Mouse (Mus musculus) hindbrain, embryonic 12.5 days (tissue): Measurements from ENCODE around the gene Bahcc1. TPM values are rescaled to one million over a fixed set of nuclear protein-coding genes. Genes with fewer than 3 reads are reported as not detected.
A peak's percentile ranks its signal among the peaks of the same experiment; 100 is the strongest.

Experiments
- ATAC-seq: fragments of 200-750 bp; cut with Nextera tagmentation; 2 replicates; pipeline ENCODE4 v1.8.0; 2017; ENCODE audit warnings: moderate TSS enrichment; ENCODE audit not compliant: low FRiP score
- H3K27ac ChIP-seq: fragments of 300-500 bp; sonication (generic); 2 replicates; pipeline ENCODE4 v1.5.1; 2016; ENCODE audit warnings: mild to moderate bottlenecking
- H3K27me3 ChIP-seq: fragments of 300-500 bp; sonication (generic); 2 replicates; pipeline ENCODE4 v1.6.1; 2016; ENCODE audit warnings: mild to moderate bottlenecking
- H3K36me3 ChIP-seq: fragments of 300-500 bp; sonication (generic); 2 replicates; pipeline ENCODE4 v1.6.1; 2016; ENCODE audit warnings: mild to moderate bottlenecking
- H3K4me1 ChIP-seq: fragments of 300-500 bp; sonication (generic); 2 replicates; pipeline ENCODE4 v1.6.1; 2016
- H3K4me2 ChIP-seq: fragments of 300-500 bp; sonication (generic); replicated peaks from 2 replicates; pipeline ENCODE4 v1.6.1; 2016; ENCODE audit warnings: mild to moderate bottlenecking
- H3K4me3 ChIP-seq: fragments of 300-500 bp; sonication (generic); 2 replicates; pipeline ENCODE4 v1.5.1; 2016; ENCODE audit warnings: mild to moderate bottlenecking
- H3K9ac ChIP-seq: fragments of 300-500 bp; sonication (generic); 2 replicates; pipeline ENCODE4 v1.6.1; 2016; ENCODE audit warnings: mild to moderate bottlenecking, moderate library complexity
- H3K9me3 ChIP-seq: fragments of 300-500 bp; sonication (generic); replicated peaks from 2 replicates; pipeline ENCODE4 v1.6.1; 2016; ENCODE audit warnings: mild to moderate bottlenecking
- WGBS: fragments of 180-500 bp; shearing (Covaris S2); methylation state at CpG from one replicate; pipeline ENCODE4 v1.1.7; 2016; 5-methylcytosine and 5-hydroxymethylcytosine counted together
- polyA plus RNA-seq: library from polyadenylated mRNA; unstranded; fragments of >200 nt; fragmentation: Nextera tagmentation; extraction: Ambion mirVana; gene quantifications from 2 replicates; pipeline ENCODE4 v1.2.1, GENCODE M21; 2016

Gene Bahcc1
- polyA plus RNA-seq, 1 experiment from 2014 or later = 23.8 TPM

DNA sequence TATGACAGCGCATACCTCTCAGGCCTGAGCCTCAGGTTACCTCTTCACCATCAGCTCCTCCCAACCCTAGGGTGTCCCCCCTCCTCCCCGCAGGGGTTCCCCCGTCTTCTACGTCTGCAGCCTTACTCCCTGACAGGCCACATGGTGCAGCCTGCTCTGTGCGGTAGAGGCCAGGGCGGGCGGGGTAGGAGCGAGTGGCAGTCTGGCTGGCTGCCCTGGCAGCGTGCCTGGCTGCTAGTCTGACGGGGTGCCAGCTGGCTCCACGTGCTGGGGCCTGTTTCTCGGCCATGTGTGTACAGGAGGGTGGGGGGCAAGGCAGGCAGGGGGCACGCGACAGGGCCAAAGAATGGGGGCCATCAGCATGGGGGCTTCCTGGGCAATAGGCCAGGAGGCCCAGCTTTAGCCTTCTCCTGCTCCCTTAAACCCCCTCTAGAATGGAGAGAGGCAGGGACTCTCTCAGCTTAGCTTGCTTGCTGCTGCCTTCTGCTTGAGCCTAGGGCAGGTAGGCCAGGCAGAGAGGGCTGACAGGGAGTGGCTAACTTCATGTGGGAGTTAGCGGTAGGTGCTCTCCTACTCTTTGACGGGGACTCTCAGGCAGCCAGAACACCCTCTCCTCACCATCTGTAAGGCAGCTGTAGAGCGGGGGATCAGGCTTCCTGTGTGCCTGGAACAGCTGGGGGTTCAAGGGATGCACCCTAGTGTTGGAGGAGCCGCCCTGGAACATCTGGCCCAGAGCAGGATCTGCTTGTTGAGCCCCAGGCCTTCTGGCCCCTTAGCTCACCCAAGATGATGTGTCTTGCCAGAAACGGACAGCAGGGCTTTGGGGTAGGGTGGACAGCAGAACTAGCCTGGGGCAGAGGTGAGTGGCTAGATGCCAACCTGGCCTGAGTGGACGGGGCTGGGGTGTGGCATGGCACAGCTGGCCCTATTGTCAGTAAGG lies 28.9 kb downstream of the Bahcc1 start:
- H3K36me3 ChIP-seq = peaks cover 17% of the 10 kb centered on the region
- H3K9me3 ChIP-seq = no peaks in the 10 kb centered on the region
- ATAC-seq = peak; percentile 79
- peak overlapping the region; percentile 9 for H3K4me2 ChIP-seq
- peak overlapping the region; percentile 77 for H3K27ac ChIP-seq
- 34% methylated on average over 20 of the region's 20 CpGs for WGBS
- H3K9ac ChIP-seq = no peak overlapping the region
- peaks cover 86% of the 10 kb centered on the region for H3K4me1 ChIP-seq
- H3K27me3 ChIP-seq = no peaks in the 10 kb centered on the region
- H3K4me3 ChIP-seq = no peak overlapping the region

- Histone ChIP-seq H3K9ac (no peak overlapping the region), H3K4me2 (peak overlapping the region; percentile 9; the same call in 1 of the 2 replicates), H3K27me3 (no peaks in the 10 kb centered on the region), H3K4me3 (no peak overlapping the region), H3K36me3 (peaks cover 17% of the 10 kb centered on the region), H3K27ac (peak overlapping the region; percentile 77), H3K4me1 (peaks cover 84% of the 10 kb centered on the region), H3K9me3 (no peaks in the 10 kb centered on the region)
- peak; percentile 53 for ATAC-seq
- 37% methylated on average over 8 of the region's 8 CpGs for WGBS
Measured at GRCm38 (mm10) chr11:120262356-120262901, 29.7 kb downstream of the Bahcc1 start.

DNA sequence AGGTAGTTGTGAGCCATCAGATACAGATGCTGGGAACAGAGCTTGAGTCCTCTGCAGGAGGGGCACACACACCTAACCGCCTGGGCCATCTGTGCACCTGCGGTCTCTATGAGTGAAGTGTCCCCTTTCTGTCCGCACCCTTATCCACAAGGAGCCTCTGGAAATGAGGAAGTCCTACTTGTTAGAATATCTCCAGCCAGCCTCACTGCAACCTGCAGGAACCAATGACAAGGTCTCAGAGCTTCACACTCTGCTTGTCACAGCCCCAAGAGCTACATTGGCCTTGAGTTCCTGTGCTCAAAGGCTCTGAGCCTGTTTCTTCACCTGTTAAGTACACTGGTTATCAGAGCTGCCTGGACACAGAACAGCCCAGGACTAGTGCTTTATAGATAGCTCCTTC lies 30.4 kb downstream of the Bahcc1 start:
- no peak for ATAC-seq
- H3K27me3 ChIP-seq = no peaks in the 10 kb centered on the region
- 87% methylated on average over 3 of the region's 3 CpGs for WGBS
- H3K36me3 ChIP-seq = peaks cover 17% of the 10 kb centered on the region
- H3K4me2 ChIP-seq = no peak overlapping the region
- peaks cover 87% of the 10 kb centered on the region for H3K4me1 ChIP-seq
- no peaks in the 10 kb centered on the region for H3K9me3 ChIP-seq
- no peak overlapping the region for H3K4me3 ChIP-seq
- no peak overlapping the region for H3K9ac ChIP-seq
- H3K27ac ChIP-seq = no peak overlapping the region

DNA sequence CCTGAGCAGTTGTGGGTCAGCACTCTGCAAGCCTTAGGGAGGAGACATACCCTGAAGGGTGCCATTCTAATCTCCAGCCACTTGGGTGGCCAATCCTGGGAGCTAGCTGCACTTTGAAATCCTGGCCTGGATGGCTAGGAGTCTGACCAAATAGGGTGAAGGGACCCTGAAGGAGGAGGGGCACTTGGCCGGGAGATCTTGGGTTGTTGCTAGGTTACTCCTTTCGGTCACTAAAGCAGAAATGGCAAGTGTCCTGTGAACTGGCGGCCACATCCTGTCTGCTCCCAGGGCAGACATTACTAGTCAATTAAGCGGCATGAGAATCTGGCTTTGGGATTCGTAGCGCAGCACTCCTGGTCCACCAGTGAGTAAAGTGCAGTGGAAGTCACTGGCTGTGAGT lies 31.3 kb downstream of the Bahcc1 start:
- 33% methylated on average over 6 of the region's 6 CpGs for WGBS
- H3K9me3 ChIP-seq = no peaks in the 10 kb centered on the region
- no peak overlapping the region for H3K9ac ChIP-seq
- peaks cover 25% of the 10 kb centered on the region for H3K36me3 ChIP-seq
- no peaks in the 10 kb centered on the region for H3K27me3 ChIP-seq
- H3K4me2 ChIP-seq = no peak overlapping the region
- H3K27ac ChIP-seq = no peak overlapping the region
- H3K4me1 ChIP-seq = peaks cover 91% of the 10 kb centered on the region
- H3K4me3 ChIP-seq = no peak overlapping the region
- no peak for ATAC-seq

DNA sequence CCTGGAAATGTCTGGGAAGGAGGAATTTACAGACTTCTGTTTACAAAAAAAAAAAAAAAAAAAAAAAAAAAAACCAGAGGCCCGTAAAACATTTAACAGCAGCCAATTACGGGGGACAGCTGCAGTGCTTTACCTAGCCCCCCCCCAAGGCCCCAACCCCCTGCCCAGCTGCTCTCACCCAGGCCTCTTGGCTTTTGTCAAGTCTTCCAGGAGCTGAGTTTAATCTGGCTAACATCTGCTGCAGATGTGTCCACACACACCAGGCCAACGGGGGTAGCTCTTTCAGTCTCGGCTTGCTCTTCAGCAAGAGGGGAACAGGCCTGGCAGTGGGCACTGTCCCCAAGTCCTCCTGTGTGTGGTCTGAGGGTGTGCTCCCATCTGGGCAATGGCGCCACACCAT lies 32.7 kb downstream of the Bahcc1 start:
- Histone ChIP-seq H3K9ac (no peak overlapping the region), H3K4me3 (no peak overlapping the region), H3K4me1 (peaks cover 86% of the 10 kb centered on the region), H3K36me3 (peaks cover 26% of the 10 kb centered on the region), H3K27me3 (no peaks in the 10 kb centered on the region), H3K27ac (no peak overlapping the region), H3K9me3 (no peaks in the 10 kb centered on the region), H3K4me2 (no peak overlapping the region)
- 64% methylated on average over 5 of the region's 5 CpGs for WGBS
- no peak for ATAC-seq

GRCm38 (mm10) chr11:120266259-120266758 lies 33.6 kb downstream of the Bahcc1 start:
- Histone ChIP-seq H3K4me1 (peaks cover 78% of the 10 kb centered on the region), H3K4me2 (no peak overlapping the region), H3K4me3 (no peak overlapping the region), H3K9me3 (no peaks in the 10 kb centered on the region), H3K27ac (no peak overlapping the region), H3K36me3 (peaks cover 33% of the 10 kb centered on the region), H3K9ac (no peak overlapping the region), H3K27me3 (no peaks in the 10 kb centered on the region)
- WGBS = 86% methylated on average over 14 of the region's 14 CpGs
- ATAC-seq = no peak

DNA sequence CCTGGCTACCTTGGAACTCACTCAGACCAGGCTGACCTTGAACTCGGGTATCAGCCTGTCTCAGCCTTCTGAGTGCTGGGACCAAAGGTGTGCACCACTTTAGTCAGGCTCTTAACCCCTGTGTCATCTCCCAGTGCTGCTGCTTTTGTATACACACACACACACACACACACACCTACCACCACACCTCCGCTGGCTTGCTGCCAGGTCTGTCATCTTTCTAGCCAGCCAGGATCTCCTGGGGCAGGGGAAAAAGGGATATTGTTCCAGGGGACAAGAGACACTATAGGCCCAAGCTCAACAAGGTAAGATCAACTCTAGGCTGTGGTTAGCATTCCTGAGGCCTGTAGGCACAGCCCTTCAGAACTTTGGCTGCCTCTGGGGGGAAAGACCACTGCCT lies 34.5 kb downstream of the Bahcc1 start:
- Histone ChIP-seq H3K4me3 (no peak overlapping the region), H3K27ac (peak overlapping the region; percentile 35; the same call in 1 of the 2 replicates), H3K9ac (no peak overlapping the region), H3K36me3 (peaks cover 43% of the 10 kb centered on the region), H3K9me3 (no peaks in the 10 kb centered on the region), H3K27me3 (no peaks in the 10 kb centered on the region), H3K4me2 (no peak overlapping the region), H3K4me1 (peaks cover 68% of the 10 kb centered on the region)
- ATAC-seq = no peak
- 95% methylated on average over 2 of the region's 2 CpGs for WGBS

GRCm38 (mm10) chr11:120267676-120268075 lies 34.9 kb downstream of the Bahcc1 start:
- Histone ChIP-seq H3K27me3 (no peaks in the 10 kb centered on the region), H3K9ac (no peak overlapping the region; the same call in 1 of the 2 replicates), H3K9me3 (no peaks in the 10 kb centered on the region), H3K27ac (peak overlapping the region; percentile 66), H3K4me1 (peaks cover 64% of the 10 kb centered on the region), H3K36me3 (peaks cover 47% of the 10 kb centered on the region), H3K4me3 (no peak overlapping the region), H3K4me2 (no peak overlapping the region)
- 58% methylated on average over 3 of the region's 3 CpGs for WGBS
- no peak for ATAC-seq

DNA sequence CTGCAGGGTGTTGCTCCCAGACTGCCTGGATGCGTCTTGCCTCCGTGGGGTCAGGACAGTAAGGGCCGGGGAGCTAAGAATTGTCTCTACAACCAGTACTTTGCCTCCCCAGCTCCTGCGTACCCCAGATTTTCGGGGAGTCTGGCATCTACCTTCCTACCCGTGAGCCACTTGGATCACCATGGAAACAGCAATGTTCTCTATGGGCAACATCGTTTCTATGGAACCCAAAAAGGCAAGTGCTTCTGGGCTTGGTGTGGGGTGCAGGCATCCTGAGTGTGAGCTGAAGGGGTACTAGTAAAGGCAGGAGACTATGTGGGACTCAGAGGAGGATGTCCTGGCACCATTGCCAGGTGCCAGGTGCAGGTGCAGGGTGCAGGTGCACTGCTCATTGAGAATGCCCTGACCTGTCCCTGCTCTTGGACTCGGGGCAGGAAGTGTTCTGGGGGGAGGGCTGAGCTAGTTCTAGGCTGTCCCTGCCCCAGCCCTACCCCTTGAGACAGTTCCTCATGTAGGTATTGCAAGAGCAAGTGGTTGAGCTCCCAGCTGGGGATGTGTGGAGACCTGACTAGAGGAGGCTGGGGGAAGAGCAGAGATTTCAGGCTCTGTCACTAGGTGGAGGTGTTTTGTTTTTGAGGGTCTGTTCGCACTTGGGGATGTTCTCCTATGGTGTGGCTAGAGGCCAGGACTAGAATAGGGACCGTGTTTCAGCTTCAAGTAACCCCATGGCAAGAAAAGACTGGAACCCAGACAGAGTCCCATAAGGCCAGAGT lies 35.6 kb downstream of the Bahcc1 start:
- Histone ChIP-seq H3K9me3 (no peaks in the 10 kb centered on the region), H3K9ac (no peak overlapping the region; the same call in 1 of the 2 replicates), H3K27me3 (no peaks in the 10 kb centered on the region), H3K4me3 (no peak overlapping the region), H3K4me2 (no peak overlapping the region), H3K27ac (peak overlapping the region; percentile 66), H3K36me3 (peaks cover 50% of the 10 kb centered on the region), H3K4me1 (peaks cover 57% of the 10 kb centered on the region)
- WGBS = 75% methylated on average over 10 of the region's 10 CpGs
- ATAC-seq = no peak

- Histone ChIP-seq H3K4me3 (no peak overlapping the region), H3K9ac (no peak overlapping the region), H3K27ac (peak overlapping the region; percentile 66; the same call in 1 of the 2 replicates), H3K36me3 (peaks cover 56% of the 10 kb centered on the region), H3K27me3 (no peaks in the 10 kb centered on the region), H3K9me3 (no peaks in the 10 kb centered on the region), H3K4me1 (peaks cover 51% of the 10 kb centered on the region), H3K4me2 (no peak overlapping the region)
- ATAC-seq = no peak
- 91% methylated on average over 3 of the region's 3 CpGs for WGBS
Measured at GRCm38 (mm10) chr11:120269007-120269406, 36.3 kb downstream of the Bahcc1 start.

GRCm38 (mm10) chr11:120269498-120270104 lies 36.9 kb downstream of the Bahcc1 start:
- no peak for ATAC-seq
- peak overlapping the region; percentile 66 for H3K27ac ChIP-seq
- peaks cover 62% of the 10 kb centered on the region for H3K36me3 ChIP-seq
- H3K27me3 ChIP-seq = no peaks in the 10 kb centered on the region
- no peak overlapping the region for H3K4me3 ChIP-seq
- H3K4me1 ChIP-seq = peaks cover 45% of the 10 kb centered on the region
- WGBS = 52% methylated on average over 8 of the region's 8 CpGs
- no peak overlapping the region for H3K9ac ChIP-seq
- H3K9me3 ChIP-seq = no peaks in the 10 kb centered on the region
- no peak overlapping the region for H3K4me2 ChIP-seq
